Mouse (Mus musculus) cortical plate, adult 2 months (tissue): ENCODE data around the gene C330007P06Rik. TPM values are rescaled to one million over a fixed set of nuclear protein-coding genes. Genes with fewer than 3 reads are reported as not detected.
A peak's percentile ranks its signal among the peaks of the same experiment; 100 is the strongest.

Experiments used
- H3K27ac ChIP-seq: fragments of 200-500 bp; 2 replicates; pipeline ENCODE4 v1.5.1; 2012; ENCODE audit warnings: low read length, control low read depth, inconsistent platforms; ENCODE audit not compliant: insufficient read depth
- H3K4me1 ChIP-seq: fragments of 200-500 bp; 2 replicates; pipeline ENCODE4 v1.6.1; 2011; ENCODE audit warnings: low read length; ENCODE audit not compliant: control insufficient read depth, insufficient read depth
- H3K4me3 ChIP-seq: fragments of 200-500 bp; 2 replicates; pipeline ENCODE4 v1.5.1; 2011; ENCODE audit warnings: mild to moderate bottlenecking, low read length, control low read depth; ENCODE audit not compliant: insufficient read depth
- CTCF ChIP-seq: fragments of 200-500 bp; IDR thresholded peaks from 2 replicates; pipeline ENCODE4 v1.5.1; 2011; ENCODE audit warnings: mild to moderate bottlenecking, control low read depth, low read length; ENCODE audit not compliant: insufficient read depth; ENCODE audit errors: extremely low read depth
- POLR2A ChIP-seq: fragments of 200-500 bp; IDR thresholded peaks from 2 replicates; pipeline ENCODE4 v1.6.1; 2011; ENCODE audit warnings: mild to moderate bottlenecking, low read length, control low read depth; ENCODE audit not compliant: insufficient read depth; ENCODE audit errors: extremely low read depth
- polyA plus RNA-seq: library from polyadenylated mRNA; depleted of rRNA; stranded (reverse); fragments of >200 nt; gene quantifications from 2 replicates; pipeline ENCODE4 v1.2.3, GENCODE M21; 2012

The C330007P06Rik gene
- polyA plus RNA-seq, 1 experiment: 26.0 TPM

DNA sequence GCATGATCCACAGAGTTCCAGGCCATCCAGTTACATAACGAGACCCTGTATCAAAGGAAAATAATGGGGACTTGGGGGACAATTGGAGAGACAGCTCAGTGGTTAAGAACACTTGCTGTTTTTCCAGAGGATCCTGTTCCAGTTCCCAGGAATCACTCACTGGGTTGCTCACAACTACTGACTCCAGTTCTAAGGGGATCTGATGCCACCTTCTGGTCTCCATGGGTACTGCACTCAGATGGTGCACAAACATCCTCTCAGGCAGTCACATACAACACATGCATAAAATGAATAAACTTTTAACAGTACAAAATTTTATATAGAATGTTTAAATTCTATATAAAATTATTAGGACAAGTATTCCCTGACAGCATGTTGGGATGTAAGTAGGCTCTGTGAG is 10.8 kb upstream of the C330007P06Rik start:
- no peak overlapping the region for H3K27ac ChIP-seq
- H3K4me3 ChIP-seq: no peak overlapping the region
- TF ChIP-seq POLR2A (no peak), CTCF (0 out of 2 replicates have a peak, but pooled peaks have one; percentile 8)
- H3K4me1 ChIP-seq: no peaks in the 10 kb centered on the region

DNA sequence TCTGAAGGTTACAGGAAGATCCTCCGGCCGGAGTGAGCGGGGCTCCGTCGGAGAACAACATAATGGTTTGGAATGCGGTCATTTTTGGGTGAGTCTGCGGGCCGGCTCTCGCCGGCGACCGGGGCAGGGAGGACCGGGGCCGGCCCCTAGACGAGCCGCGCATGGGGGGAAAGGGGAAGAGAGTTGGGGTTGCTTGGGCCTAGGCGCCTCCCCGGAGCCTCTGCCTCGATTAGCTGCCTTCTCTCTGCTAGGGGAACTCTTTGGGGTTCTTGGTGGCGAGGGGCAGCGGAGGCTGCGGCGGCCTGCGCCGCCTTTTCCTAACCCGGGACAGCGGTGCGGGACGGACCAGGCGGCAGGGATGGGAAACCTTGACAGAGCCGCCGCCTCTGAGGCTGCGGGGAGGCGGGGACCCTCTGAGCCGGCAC is 805 bp upstream of the C330007P06Rik start:
- TF ChIP-seq CTCF: no peak
- no peak for TF ChIP-seq POLR2A
- Histone ChIP-seq H3K4me1 (peaks cover 2% of the 10 kb centered on the region; the same call in 1 of the 2 replicates), H3K27ac (no peak overlapping the region; the same call in 1 of the 2 replicates)

DNA sequence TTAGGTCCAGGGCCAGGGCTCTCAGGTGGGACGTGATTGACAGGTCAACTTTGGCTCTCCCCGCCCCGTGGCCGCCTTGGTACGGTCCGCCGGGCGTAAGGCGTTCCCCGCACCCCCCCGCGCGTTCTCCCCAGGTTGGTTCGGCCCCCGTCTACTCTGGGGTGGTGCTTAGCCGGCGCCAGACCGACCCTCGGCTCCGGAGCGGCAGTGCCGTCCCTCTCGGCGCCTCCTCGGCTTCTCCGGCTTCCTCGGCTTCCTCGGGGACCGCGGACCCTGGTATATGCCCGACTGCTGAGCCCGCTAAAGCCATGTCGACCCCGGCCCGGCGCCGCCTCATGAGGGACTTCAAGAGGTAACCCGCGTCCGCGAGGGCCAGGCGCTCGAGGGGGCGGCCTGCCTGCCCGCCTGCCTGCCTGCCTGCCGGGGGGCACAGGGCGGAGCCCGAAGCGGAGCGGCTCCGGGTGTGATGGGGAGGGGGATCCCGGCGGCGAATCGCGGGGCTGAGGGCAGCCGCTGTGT is 326 bp upstream of the C330007P06Rik start:
- Histone ChIP-seq H3K27ac (no peak overlapping the region; the same call in 1 of the 2 replicates), H3K4me1 (peaks cover 2% of the 10 kb centered on the region; the same call in 1 of the 2 replicates), H3K4me3 (peak overlapping the region; percentile 54)
- no peak for TF ChIP-seq CTCF
- peak; percentile 84 for TF ChIP-seq POLR2A

More for the DNA sequence above, 805 bp upstream of the C330007P06Rik start:
- peak overlapping the region; percentile 54 for H3K4me3 ChIP-seq

DNA sequence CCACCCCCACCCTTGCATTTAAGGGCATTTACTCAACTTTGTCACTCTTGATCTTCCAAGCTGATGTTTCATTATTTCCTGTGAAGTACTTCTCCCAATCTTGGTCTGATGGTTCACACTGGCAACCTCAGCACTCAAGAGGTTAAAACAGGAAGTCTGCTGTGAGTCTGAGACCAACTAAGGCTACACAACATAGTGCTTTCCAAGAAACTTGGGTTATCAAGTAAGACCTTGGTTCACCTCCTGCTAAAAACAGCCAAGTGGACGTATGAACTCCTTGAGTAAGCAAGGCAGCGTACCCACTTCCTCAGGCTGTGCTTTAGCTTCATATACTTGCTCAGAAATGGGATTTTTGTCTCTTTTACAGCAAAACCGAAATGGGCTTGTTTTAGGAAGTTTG is 3.5 kb downstream of the C330007P06Rik start:
- no peak for TF ChIP-seq POLR2A

DNA sequence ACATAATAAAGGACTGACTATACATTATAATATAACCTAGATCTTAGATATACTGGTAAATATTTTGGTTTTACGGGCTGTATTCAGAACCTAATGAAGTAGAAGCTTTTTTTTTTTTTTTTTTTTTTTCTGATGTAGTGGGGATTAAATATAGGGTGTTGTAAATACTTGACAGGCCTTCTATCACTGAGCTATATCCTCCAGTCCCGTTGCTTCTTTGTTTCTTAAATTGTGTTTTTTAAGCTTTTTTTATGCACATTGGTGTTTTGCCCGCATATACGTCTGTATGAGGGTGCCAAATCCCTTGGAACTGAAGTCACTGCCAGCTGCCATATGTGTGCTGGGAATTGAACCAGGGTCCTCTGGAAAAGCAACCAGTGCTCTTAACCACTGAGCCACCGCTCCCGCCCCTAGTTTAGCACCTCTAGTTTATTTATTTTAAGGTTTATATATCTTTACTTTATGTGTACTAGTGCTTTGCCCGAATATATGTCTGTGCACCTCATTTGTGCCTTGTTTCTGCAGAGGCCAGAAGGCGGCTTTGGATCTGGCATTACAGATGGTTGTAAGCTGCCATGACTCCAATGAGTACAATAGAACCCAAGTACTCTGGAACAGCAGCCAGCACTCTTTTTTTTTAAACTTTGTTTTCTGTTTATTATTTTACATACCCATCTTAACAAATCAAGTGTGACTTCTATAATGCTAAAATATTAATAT is 9.1 kb downstream of the C330007P06Rik start:
- peak overlapping the region; percentile 57; the same call in 1 of the 2 replicates for H3K4me3 ChIP-seq
- no peak overlapping the region for H3K27ac ChIP-seq
- no peak for TF ChIP-seq CTCF
- no peak for TF ChIP-seq POLR2A
- no peaks in the 10 kb centered on the region for H3K4me1 ChIP-seq

More for the DNA sequence above, 3.5 kb downstream of the C330007P06Rik start:
- Histone ChIP-seq H3K27ac (no peak overlapping the region), H3K4me3 (no peak overlapping the region), H3K4me1 (peaks cover under 1% of the 10 kb centered on the region; the same call in 1 of the 2 replicates)

DNA sequence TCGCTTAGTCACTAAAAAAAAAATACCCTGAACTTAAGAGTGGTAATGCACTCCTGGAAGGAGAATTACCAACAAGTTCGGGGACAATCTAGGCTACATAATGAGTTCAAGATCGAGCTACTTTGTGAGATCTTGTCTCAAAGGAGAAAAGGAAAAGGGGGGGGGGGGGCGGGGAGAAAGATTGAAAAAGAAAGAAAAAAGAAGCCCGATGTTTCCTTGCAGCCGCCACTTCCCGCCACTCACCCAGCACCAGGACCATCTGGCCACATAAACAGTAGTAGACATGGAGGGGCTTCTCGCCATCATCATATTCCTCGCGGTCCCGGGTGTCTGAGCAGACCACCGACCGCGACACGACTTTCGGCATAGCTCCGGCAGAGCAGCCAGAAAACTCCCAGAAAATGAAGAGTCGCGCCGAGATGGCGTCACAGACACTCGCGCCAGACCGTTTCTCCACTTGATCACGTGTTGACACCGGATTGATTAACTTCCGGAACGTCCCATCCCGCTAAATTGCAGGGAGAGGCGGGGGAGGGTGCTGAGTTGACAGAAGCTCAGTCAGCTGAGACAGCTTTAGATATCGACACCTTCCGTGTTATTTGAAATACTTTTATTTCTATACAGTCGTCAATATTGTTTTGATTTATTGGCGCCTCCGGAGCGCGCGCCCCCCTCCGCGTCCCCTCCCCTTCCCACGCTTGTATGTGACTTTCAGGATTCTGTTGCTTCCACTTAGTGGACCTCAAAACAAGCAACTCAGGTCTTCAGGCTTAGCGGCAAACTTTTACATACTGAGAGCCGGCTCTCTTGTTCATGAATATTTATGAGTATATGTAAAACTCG is 9.9 kb downstream of the C330007P06Rik start:
- TF ChIP-seq CTCF (no peak), POLR2A (peak; percentile 27; the same call in 1 of the 2 replicates)
- Histone ChIP-seq H3K4me1 (no peaks in the 10 kb centered on the region), H3K27ac (no peak overlapping the region), H3K4me3 (peak overlapping the region; percentile 57)

DNA sequence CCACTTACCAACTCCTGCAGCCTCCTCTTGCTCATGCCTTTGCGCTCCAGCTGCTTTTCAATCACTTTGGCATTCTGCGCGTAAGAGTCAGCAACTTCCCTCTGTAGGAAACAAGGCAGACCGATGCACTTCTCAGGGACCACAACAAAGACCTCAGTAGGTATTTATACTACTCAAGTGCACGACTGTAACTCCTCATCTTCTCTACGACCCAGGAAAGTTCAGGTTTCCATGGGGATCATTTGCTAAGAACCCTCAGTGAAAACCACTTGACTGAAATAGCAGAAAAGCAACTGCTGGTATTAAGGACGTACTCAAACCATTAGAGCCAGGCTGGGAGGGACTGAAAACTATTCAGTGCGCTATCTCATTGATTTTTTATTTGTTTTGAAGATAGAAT is 21.3 kb downstream of the C330007P06Rik start:
- Histone ChIP-seq H3K27ac (no peak overlapping the region), H3K4me1 (no peaks in the 10 kb centered on the region), H3K4me3 (no peak overlapping the region)
- TF ChIP-seq POLR2A: no peak
- TF ChIP-seq CTCF: no peak

DNA sequence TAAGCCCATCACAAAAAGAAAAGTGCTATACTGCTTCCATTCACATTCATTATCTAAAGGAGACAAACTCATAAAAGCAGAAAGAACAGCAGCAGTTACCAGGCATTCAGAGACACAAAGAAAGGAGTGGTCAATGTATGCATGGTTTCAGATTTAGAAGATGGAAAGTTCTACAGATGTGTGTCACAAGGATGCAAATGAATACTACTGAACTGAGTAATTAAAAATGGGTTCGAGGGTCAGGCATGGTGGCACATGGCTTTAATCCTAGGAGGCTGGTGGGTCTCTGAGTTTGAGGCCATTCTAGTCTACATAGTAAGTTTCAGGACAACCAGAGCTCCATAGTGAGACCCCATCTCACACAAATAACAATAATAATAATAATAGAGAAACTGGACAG is 26.8 kb downstream of the C330007P06Rik start:
- no peak overlapping the region for H3K4me3 ChIP-seq
- no peak overlapping the region for H3K27ac ChIP-seq
- no peaks in the 10 kb centered on the region for H3K4me1 ChIP-seq
- TF ChIP-seq CTCF (no peak), POLR2A (no peak)

DNA sequence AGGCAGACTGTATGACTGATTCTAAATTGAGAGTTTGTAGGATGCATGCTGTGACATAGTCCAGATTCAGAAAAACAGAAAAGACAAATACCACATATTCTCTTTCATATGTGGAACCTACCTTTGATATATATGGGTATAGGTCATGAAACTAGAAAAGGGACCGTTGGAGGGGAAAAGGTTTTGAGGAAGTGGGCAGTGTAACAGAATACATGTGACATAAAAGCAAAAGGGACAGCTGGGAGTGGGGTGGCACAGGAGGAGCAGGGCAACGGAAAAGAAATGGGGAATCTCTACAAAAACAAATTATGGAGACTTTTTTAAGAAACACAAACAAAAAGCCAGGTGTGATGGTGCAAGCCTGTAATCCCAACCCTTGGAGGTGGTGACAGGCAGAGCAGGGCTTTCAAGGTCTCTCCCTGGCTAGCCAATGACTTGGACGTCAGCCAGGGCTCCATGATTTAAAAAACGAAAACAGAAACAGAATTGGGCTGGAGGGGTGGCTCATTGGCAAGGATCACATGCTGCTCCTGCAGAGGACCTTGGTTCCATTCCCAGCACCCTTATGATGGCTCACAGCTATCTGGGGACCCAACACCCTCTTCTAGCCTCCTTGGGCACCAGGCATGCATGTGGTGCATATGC is 30.4 kb downstream of the C330007P06Rik start:
- TF ChIP-seq CTCF (no peak), POLR2A (no peak)
- no peak overlapping the region for H3K4me3 ChIP-seq
- H3K4me1 ChIP-seq: no peaks in the 10 kb centered on the region
- no peak overlapping the region for H3K27ac ChIP-seq
